Mouse (Mus musculus): ENCODE measurements at regions not wholly inside any gene's neighbourhood (a gene's known extent, or its start where the extent isn't known, plus 50 kb on each side); places are given as distances from the start of the nearest gene placed in this dataset.
A peak's percentile ranks its signal among the peaks of the same experiment; 100 is the strongest.

DNA sequence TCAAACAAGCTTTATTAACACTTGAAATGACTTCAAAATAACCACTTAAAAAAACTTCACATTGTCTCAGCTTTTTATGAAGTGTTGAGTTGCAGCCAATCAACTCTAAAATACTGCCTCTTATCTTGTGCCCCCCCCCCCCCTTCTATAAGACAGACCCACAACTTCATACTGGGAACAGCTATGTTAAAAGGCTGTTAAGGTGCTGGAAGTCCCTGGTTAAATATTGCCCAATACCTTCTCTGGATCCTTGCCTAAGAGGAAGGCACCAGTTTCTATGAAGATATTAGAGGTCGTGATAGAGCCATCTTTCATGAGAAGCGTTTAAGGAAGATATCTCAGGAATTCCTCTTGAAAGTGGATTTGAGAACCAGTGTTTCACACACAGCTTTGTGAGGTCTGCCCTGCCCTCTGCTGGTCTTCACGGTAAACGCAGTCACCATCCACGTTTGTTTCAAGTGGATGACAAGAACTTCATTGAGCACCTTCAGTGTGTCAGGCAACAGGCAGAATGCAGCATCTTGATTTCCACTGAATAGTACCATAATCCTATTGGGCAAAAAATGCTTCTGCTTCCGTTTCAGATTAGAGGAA is 75.2 kb upstream of the Arntl start:
- H3K4me3 ChIP-seq, result no peak overlapping the region
- H3K27ac ChIP-seq (replicated peaks), result no peak overlapping the region
- no peak overlapping the region for H3K4me2 ChIP-seq
- no peaks in the 10 kb centered on the region for H3K9me3 ChIP-seq
- WGBS, result 5% methylated on average over 6 of the region's 6 CpGs
- no peaks in the 10 kb centered on the region for H3K27me3 ChIP-seq
- no peaks in the 10 kb centered on the region for H3K36me3 ChIP-seq
- no peak for ATAC-seq (ENCODE audit: low FRiP score, low read depth)
- H3K4me1 ChIP-seq (replicated peaks), result peaks cover 9% of the 10 kb centered on the region; the same call in 1 of the 2 replicates
- no peak overlapping the region for H3K9ac ChIP-seq

GRCm38 (mm10) chr7:113133891-113134290 is 73.4 kb upstream of the Arntl start:
- 79% methylated on average over 5 of the region's 5 CpGs for WGBS
- Histone ChIP-seq H3K36me3 (no peaks in the 10 kb centered on the region), H3K4me1 (replicated peaks) (peaks cover 9% of the 10 kb centered on the region; the same call in 1 of the 2 replicates), H3K27me3 (no peaks in the 10 kb centered on the region), H3K4me2 (no peak overlapping the region), H3K9ac (no peak overlapping the region), H3K9me3 (no peaks in the 10 kb centered on the region), H3K4me3 (no peak overlapping the region), H3K27ac (replicated peaks) (no peak overlapping the region)
- no peak for ATAC-seq (ENCODE audit: low FRiP score, low read depth)

GRCm38 (mm10) chr7:113140011-113140438 is 67.2 kb upstream of the Arntl start:
- Histone ChIP-seq H3K27me3 (no peaks in the 10 kb centered on the region), H3K4me3 (no peak overlapping the region), H3K36me3 (no peaks in the 10 kb centered on the region), H3K9me3 (no peaks in the 10 kb centered on the region), H3K4me2 (no peak overlapping the region), H3K9ac (no peak overlapping the region), H3K4me1 (replicated peaks) (peaks cover 9% of the 10 kb centered on the region; the same call in 1 of the 2 replicates), H3K27ac (replicated peaks) (no peak overlapping the region)
- WGBS, result 83% methylated on average over 10 of the region's 10 CpGs
- ATAC-seq (ENCODE audit: low FRiP score, low read depth), result no peak

DNA sequence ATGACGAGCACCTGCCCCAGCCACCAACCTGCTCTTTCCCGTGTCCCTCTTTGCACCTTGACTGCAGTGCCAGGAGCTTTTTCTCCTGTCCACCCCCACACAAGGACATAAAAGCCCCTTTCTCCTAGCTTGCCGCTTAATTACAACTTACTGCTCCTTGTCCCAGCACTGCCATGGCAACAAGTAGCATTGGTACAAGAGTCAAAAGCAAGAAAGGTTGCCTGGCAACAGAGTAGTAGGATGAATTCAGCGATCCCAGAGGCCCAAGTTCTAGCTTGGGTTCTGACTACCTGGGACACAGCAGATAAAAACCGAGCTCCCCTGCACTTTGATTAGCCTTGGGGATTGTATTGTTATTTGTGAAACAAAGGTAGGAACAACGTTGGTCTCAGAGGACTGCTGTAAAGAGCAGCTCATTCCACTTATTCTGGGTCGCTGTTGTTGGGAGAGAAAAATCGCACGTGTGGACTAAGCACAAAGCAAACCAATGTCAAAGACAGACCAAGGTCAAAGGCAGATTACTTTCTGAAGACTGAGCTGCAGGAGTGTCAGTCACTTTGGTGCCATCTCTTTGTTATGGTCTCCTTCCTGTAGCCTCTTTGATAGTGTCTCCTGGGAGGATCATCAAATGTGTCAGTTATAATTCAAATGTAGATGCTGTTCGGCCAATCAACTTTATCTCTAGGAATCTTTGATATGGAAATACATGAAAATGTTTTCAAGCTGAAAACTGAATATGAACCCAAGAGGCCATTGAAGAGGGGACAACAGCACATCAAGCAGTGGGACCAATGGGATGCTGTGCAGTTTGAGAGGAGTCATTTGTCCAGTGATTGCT is 65.2 kb upstream of the Arntl start:
- ATAC-seq (ENCODE audit: low FRiP score, low read depth), result no peak
- Histone ChIP-seq H3K4me1 (replicated peaks) (peaks cover 9% of the 10 kb centered on the region; the same call in 1 of the 2 replicates), H3K27me3 (no peaks in the 10 kb centered on the region), H3K27ac (replicated peaks) (no peak overlapping the region), H3K36me3 (no peaks in the 10 kb centered on the region), H3K4me2 (no peak overlapping the region), H3K4me3 (no peak overlapping the region), H3K9ac (no peak overlapping the region), H3K9me3 (no peaks in the 10 kb centered on the region)
- 20% methylated on average over 10 of the region's 10 CpGs for WGBS

GRCm38 (mm10) chr7:113143552-113143951 is 63.7 kb upstream of the Arntl start:
- Histone ChIP-seq H3K4me2 (no peak overlapping the region), H3K4me1 (replicated peaks) (peaks cover 18% of the 10 kb centered on the region; the same call in 1 of the 2 replicates), H3K27ac (replicated peaks) (no peak overlapping the region), H3K4me3 (no peak overlapping the region), H3K9me3 (no peaks in the 10 kb centered on the region), H3K9ac (no peak overlapping the region), H3K27me3 (no peaks in the 10 kb centered on the region), H3K36me3 (no peaks in the 10 kb centered on the region)
- ATAC-seq (ENCODE audit: low FRiP score, low read depth), result peak; percentile 45
- WGBS, result 12% methylated on average over 7 of the region's 7 CpGs

DNA sequence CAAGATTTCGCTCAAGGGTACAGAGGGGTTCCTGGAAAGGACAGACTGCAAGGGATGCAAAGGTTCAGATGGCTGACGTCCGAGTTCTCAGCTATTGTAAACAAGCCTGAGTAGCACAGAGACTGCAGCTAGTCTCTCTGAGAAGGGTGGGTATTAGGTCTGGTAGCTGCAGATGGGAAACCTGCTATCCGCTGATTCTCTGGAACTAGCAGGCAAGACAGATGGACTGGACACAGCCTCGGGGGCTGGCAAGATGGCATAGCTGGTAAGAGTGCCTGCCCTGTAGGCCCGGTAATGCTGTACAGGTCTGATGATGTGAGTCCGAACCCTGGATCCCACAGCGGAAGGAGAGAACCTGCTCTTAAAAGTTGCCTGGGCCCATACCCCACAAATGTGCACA is 62.2 kb upstream of the Arntl start:
- no peaks in the 10 kb centered on the region for H3K27me3 ChIP-seq
- H3K4me3 ChIP-seq, result no peak overlapping the region
- no peaks in the 10 kb centered on the region for H3K36me3 ChIP-seq
- H3K9me3 ChIP-seq, result no peaks in the 10 kb centered on the region
- H3K27ac ChIP-seq (replicated peaks), result no peak overlapping the region
- ATAC-seq (ENCODE audit: low FRiP score, low read depth), result no peak
- 83% methylated on average over 8 of the region's 8 CpGs for WGBS
- H3K4me1 ChIP-seq (replicated peaks), result peaks cover 18% of the 10 kb centered on the region; the same call in 1 of the 2 replicates
- no peak overlapping the region for H3K9ac ChIP-seq
- H3K4me2 ChIP-seq, result no peak overlapping the region

DNA sequence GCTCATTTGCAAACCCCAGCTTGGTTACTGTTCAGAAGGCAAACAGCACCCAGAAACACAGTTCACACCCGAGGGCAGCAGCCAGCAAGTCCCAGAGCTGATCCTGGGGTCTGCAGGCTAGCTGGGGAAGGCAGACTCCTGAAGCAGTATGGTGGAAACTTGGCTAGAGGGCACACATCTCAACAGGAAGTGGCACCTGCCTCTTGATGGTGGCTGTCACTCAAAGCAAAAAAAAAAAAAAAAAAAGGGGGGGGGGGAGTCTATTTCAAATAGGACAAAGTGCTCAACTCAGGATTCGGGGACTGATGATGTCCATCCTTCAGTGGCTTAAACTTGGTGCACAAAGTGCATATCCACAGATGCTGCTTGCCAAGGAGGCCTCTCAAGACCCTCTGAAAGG is 61.2 kb upstream of the Arntl start:
- 75% methylated on average over 2 of the region's 2 CpGs for WGBS

DNA sequence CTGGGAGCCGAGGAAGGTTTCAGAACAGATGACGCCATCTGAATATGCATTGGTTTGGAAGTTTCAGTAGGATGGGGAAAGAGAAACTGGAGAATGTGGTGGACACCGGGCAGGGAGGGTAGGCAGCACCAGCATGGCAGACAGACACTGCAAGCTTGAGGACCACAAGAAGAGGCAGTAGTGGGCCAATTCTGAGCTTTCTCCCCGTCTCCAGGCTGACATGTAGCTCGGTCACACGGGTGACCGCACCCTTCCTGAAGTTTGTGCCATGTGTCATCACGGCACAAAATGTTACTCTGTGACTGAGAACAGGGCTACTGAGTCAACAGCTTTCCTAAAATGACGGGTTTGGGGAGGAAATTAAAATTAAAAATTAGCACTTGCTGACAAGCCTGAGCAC is 60.7 kb upstream of the Arntl start:
- no peak for ATAC-seq (ENCODE audit: low FRiP score, low read depth)
- no peaks in the 10 kb centered on the region for H3K27me3 ChIP-seq
- H3K4me1 ChIP-seq (replicated peaks), result peaks cover 15% of the 10 kb centered on the region; the same call in 1 of the 2 replicates
- no peak overlapping the region for H3K27ac ChIP-seq (replicated peaks)
- WGBS, result 84% methylated on average over 9 of the region's 9 CpGs
- H3K4me2 ChIP-seq, result no peak overlapping the region
- H3K36me3 ChIP-seq, result no peaks in the 10 kb centered on the region
- H3K4me3 ChIP-seq, result no peak overlapping the region
- H3K9ac ChIP-seq, result no peak overlapping the region
- H3K9me3 ChIP-seq, result no peaks in the 10 kb centered on the region

More for the DNA sequence above, 61.2 kb upstream of the Arntl start:
- Histone ChIP-seq H3K9me3 (no peaks in the 10 kb centered on the region), H3K4me1 (replicated peaks) (peaks cover 18% of the 10 kb centered on the region; the same call in 1 of the 2 replicates), H3K27me3 (no peaks in the 10 kb centered on the region), H3K4me2 (no peak overlapping the region), H3K4me3 (no peak overlapping the region), H3K27ac (replicated peaks) (no peak overlapping the region), H3K9ac (no peak overlapping the region), H3K36me3 (no peaks in the 10 kb centered on the region)
- ATAC-seq (ENCODE audit: low FRiP score, low read depth), result no peak

DNA sequence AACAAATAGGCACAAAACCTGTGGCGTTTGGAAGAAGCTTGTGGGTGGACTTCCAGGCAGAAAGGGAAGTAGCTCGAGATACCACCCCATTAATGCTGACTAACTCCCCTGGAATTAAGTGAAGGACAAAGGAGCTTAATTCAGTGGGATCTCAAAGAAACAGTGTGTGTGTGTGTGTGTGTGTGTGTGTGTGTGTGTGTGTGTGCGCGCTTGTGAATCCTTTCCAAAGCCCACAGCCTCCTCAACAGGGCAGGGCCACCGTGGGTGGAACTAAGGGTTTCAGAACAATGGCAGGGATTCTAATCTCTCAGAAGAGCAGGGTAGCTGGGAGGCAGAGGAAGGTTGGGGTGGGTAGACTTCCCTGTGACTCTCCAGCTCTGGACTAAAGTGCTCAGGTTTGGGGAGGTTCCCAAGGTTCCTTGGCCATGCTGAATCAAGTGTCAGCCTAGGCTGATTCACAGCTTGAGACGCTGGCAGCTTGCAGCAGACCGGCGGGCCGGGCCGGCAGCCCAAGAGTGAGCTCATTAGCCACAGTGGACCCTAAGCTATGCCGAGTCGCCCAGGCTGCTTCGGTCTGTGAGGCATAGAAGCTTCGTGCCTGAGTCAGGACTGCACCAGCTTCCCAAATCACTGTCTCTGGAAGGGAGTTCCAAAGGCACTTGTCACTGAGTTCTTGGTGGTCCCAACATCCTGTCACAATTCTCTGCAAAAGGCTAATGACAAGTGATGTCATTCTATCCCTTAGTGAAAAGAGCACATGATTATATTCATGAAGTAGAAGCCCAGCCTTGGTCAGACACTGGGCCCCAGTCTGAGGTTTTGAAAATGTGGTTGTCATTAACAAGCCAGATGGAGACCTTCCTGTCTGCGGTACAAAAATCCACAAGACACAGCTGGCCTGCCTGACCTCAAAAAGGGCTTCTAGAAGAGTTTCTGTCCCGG is 59.6 kb upstream of the Arntl start:
- no peak for ATAC-seq (ENCODE audit: low FRiP score, low read depth)
- WGBS, result 28% methylated on average over 16 of the region's 16 CpGs
- Histone ChIP-seq H3K4me2 (no peak overlapping the region), H3K9me3 (no peaks in the 10 kb centered on the region), H3K36me3 (no peaks in the 10 kb centered on the region), H3K4me1 (replicated peaks) (peaks cover 8% of the 10 kb centered on the region; the same call in 1 of the 2 replicates), H3K9ac (no peak overlapping the region), H3K27me3 (no peaks in the 10 kb centered on the region), H3K27ac (replicated peaks) (0 out of 2 replicates have a peak overlapping the region, but pooled peaks have one; percentile 32), H3K4me3 (no peak overlapping the region)

GRCm38 (mm10) chr7:113148700-113149099 is 58.6 kb upstream of the Arntl start:
- no peak overlapping the region for H3K9ac ChIP-seq
- H3K36me3 ChIP-seq, result no peaks in the 10 kb centered on the region
- 90% methylated on average over 6 of the region's 6 CpGs for WGBS
- peaks cover 8% of the 10 kb centered on the region; the same call in 1 of the 2 replicates for H3K4me1 ChIP-seq (replicated peaks)
- no peaks in the 10 kb centered on the region for H3K9me3 ChIP-seq
- ATAC-seq (ENCODE audit: low FRiP score, low read depth), result no peak
- H3K27ac ChIP-seq (replicated peaks), result no peak overlapping the region
- no peak overlapping the region for H3K4me3 ChIP-seq
- H3K27me3 ChIP-seq, result no peaks in the 10 kb centered on the region
- no peak overlapping the region for H3K4me2 ChIP-seq

DNA sequence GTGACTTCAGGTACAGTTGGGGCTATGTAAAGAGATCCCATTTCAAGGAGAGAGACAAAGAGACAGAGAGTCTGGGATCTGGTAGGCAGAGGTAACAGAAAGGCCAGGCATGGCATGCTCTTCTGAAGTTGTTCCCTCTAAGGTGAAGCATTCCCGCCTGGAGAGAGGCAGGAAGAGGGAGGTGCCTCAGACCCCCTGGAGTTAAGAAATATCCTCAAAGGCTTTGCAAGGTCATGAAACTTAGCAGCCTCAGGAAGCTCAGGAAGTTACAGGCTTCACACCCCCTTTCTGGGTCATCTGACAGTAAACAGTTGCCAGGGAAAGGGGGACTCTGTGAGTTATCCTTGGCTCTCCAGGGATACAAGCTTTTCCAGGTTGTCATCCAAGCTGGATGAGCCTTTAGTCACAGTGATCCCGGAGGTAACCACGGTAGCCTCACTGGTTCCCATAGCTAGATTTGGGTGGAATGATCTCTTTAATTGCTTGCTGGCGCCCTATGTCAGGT is 57.2 kb upstream of the Arntl start:
- H3K4me2 ChIP-seq, result no peak overlapping the region
- ATAC-seq (ENCODE audit: low FRiP score, low read depth), result no peak
- H3K4me1 ChIP-seq (replicated peaks), result peaks cover 8% of the 10 kb centered on the region; the same call in 1 of the 2 replicates
- no peaks in the 10 kb centered on the region for H3K9me3 ChIP-seq
- H3K27ac ChIP-seq (replicated peaks), result peak overlapping the region; percentile 27; the same call in 1 of the 2 replicates
- no peak overlapping the region for H3K4me3 ChIP-seq
- WGBS, result 76% methylated on average over 4 of the region's 4 CpGs
- no peaks in the 10 kb centered on the region for H3K36me3 ChIP-seq
- H3K9ac ChIP-seq, result no peak overlapping the region
- no peaks in the 10 kb centered on the region for H3K27me3 ChIP-seq
